Mouse (Mus musculus): ENCODE results near the gene Kpna4. TPM values are rescaled to one million over a fixed set of nuclear protein-coding genes. Genes with fewer than 3 reads are reported as not detected.

The Kpna4 gene
- 15.7 and 17.5 TPM in 2 replicates for polyA plus RNA-seq (2012)

DNA sequence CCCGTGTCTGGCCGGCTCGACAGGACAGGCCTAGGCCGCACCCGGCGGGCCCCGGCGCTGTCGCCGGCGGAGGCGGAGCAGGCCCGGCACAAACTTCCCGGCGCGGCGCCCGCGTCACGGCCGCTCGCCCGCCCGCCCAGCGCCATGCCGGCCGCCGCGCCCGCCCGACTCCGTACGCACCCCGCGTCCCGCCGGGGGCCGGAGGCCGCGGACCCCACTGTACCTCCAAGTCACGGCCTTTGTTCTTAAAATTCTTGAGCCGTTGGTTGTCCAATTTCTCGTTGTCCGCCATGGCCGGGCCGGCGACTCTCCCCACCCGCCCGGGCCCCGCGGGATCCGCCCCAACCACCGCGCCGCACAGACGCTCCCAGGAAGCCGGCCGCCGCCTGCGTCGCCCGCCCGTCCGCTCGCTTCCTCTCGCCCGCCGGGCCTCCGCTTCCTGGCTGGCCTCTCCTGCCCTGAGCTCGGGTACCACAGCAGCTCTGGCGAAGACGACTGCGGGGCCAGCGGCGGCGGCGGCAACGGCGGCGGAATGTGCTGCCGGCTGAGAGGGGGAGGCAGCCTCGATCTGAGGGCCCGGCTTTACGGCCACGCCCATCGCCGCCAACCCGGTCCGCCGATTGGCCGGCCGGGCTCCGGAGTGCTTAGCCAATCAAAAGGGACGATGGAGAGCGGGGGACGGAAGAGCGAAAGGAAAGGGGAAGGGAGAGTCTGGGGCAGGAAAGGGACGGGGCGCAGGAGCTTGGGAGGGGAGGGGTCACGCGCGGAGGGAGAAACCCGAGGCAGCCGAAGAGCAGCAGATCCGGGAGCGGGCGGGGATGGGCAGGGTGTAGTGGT lies at the start of gene Kpna4:
Gene Kpna4, minus strand, starts transcription at position 605 of the 837 bp plus-strand sequence.

GRCm38 (mm10) chr3:69044645-69045399 lies 82.1 kb downstream of the Kpna4 start, which contains the start of gene Trim59:
Gene Trim59, minus strand, starts transcription at chr3:69044755.

Other genes with a start within 250 kb of the Kpna4 start
- 0.27 and 0.59 TPM in 2 replicates for gene Ift80, start 122.5 kb downstream of the Kpna4 start, polyA plus RNA-seq (2012)
- 80.1 and 89.4 TPM in 2 replicates for gene Smc4, start 122.4 kb downstream of the Kpna4 start, polyA plus RNA-seq (2012)
- 8.2 and 14.1 TPM in 2 replicates for gene Trim59, start 82.4 kb downstream of the Kpna4 start, polyA plus RNA-seq (2012)
- gene Arl14, start 95.3 kb upstream of the Kpna4 start, polyA plus RNA-seq (2012) = not detected in 2 replicates
- 0.87 and 1.1 TPM in 2 replicates for gene Ppm1l, start 189.7 kb upstream of the Kpna4 start, polyA plus RNA-seq (2012)

Measured in megakaryocyte-erythroid progenitor cell, adult 5 weeks (primary cell).